Mouse (Mus musculus) embryonic facial prominence, embryonic 11.5 days (tissue): ENCODE measurements at regions not wholly inside any gene's neighbourhood (a gene's known extent, or its start where the extent isn't known, plus 50 kb on each side); places are given as distances from the start of the nearest gene placed in this dataset.
A peak's percentile ranks its signal among the peaks of the same experiment; 100 is the strongest.

Source experiments
- ATAC-seq: fragments of 200-750 bp; cut with Nextera tagmentation; replicated peaks from 2 replicates; pipeline ENCODE4 v1.8.0; 2017; ENCODE audit warnings: low read depth; ENCODE audit not compliant: insufficient number of reproducible peaks, low FRiP score, low TSS enrichment
- DNase-seq: peaks from one replicate; pipeline ENCODE4 v3.0.0-alpha.2; 2015; ENCODE audit warnings: low spot score
- H3K27ac ChIP-seq: fragments of 300-500 bp; sonication (generic); replicated peaks from 2 replicates; pipeline ENCODE4 v1.5.1; 2014; ENCODE audit warnings: mild to moderate bottlenecking, low read depth, low read length, control low read depth
- H3K27me3 ChIP-seq: fragments of 300-500 bp; sonication (generic); 2 replicates; pipeline ENCODE4 v1.6.1; 2014; ENCODE audit warnings: mild to moderate bottlenecking, low read length, moderate library complexity, mixed read lengths; ENCODE audit not compliant: control insufficient read depth, insufficient read depth
- H3K36me3 ChIP-seq: fragments of 300-500 bp; sonication (generic); replicated peaks from 2 replicates; pipeline ENCODE4 v1.6.1; 2014; ENCODE audit warnings: low read depth, mild to moderate bottlenecking, low read length, moderate library complexity, mixed read lengths; ENCODE audit not compliant: control insufficient read depth, insufficient read depth
- H3K4me1 ChIP-seq: fragments of 300-500 bp; sonication (generic); 2 replicates; pipeline ENCODE4 v1.6.1; 2014; ENCODE audit warnings: low read length, mixed read lengths; ENCODE audit not compliant: control insufficient read depth, insufficient read depth
- H3K4me2 ChIP-seq: fragments of 300-500 bp; sonication (generic); 2 replicates; pipeline ENCODE4 v1.6.1; 2014; ENCODE audit warnings: low read depth, mild to moderate bottlenecking, control low read depth, low read length, moderate library complexity
- H3K4me3 ChIP-seq: fragments of 300-500 bp; sonication (generic); 2 replicates; pipeline ENCODE4 v1.5.1; 2014; ENCODE audit warnings: low read depth, low read length, control low read depth
- H3K9ac ChIP-seq: fragments of 300-500 bp; sonication (generic); replicated peaks from 2 replicates; pipeline ENCODE4 v1.6.1; 2014; ENCODE audit warnings: mild to moderate bottlenecking, control low read depth, low read length
- H3K9me3 ChIP-seq: fragments of 300-500 bp; sonication (generic); replicated peaks from 2 replicates; pipeline ENCODE4 v1.6.1; 2016; ENCODE audit warnings: mild to moderate bottlenecking, low read length, inconsistent platforms, mixed read lengths; ENCODE audit not compliant: control insufficient read depth
- WGBS: fragments of 180-500 bp; shearing (Covaris S2); extraction: QIAGEN DNeasy Blood & Tissue Kit; methylation state at CpG from one replicate; pipeline ENCODE4 v1.1.7; 2014; 5-methylcytosine and 5-hydroxymethylcytosine counted together

DNA sequence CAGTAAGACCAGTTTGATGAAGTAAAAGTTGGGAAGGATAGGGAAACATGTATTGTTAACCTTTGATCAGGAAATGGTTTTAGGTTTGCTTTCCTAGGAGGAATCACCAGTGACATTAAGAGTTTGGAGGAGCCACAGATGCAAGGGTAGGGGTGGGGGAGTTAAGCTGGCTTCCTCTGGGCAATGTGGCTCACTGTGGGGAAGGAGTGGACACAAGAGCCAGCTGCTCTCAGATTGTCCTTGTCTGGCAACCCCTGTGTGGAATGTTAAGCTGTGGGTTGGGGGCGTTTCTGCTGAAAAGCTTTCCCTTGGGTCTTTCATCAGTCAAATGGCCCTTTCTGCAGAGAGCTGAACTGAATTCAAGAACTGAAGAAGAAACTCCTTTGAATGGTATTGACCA lies 251.1 kb upstream of the Sox11 start:
- no peak for ATAC-seq
- H3K4me1 ChIP-seq: no peaks in the 10 kb centered on the region
- WGBS: 81% methylated on average over 1 of the region's 1 CpGs
- no peak for DNase-seq
- H3K4me2 ChIP-seq: no peak overlapping the region
- no peak overlapping the region for H3K9ac ChIP-seq
- H3K36me3 ChIP-seq: no peaks in the 10 kb centered on the region
- H3K27ac ChIP-seq: no peak overlapping the region
- no peaks in the 10 kb centered on the region for H3K9me3 ChIP-seq
- no peaks in the 10 kb centered on the region for H3K27me3 ChIP-seq
- H3K4me3 ChIP-seq: no peak overlapping the region

GRCm38 (mm10) chr12:27576109-27576700 lies 233.8 kb upstream of the Sox11 start:
- H3K4me2 ChIP-seq: no peak overlapping the region
- 53% methylated on average over 3 of the region's 3 CpGs for WGBS
- no peaks in the 10 kb centered on the region for H3K27me3 ChIP-seq
- H3K27ac ChIP-seq: no peak overlapping the region
- no peak for DNase-seq
- no peak overlapping the region for H3K9ac ChIP-seq
- no peaks in the 10 kb centered on the region for H3K36me3 ChIP-seq
- H3K4me1 ChIP-seq: peaks cover 3% of the 10 kb centered on the region; the same call in 1 of the 2 replicates
- no peaks in the 10 kb centered on the region for H3K9me3 ChIP-seq
- no peak overlapping the region for H3K4me3 ChIP-seq
- 0 out of 2 replicates have a peak, but pooled peaks have one; percentile 29 for ATAC-seq

DNA sequence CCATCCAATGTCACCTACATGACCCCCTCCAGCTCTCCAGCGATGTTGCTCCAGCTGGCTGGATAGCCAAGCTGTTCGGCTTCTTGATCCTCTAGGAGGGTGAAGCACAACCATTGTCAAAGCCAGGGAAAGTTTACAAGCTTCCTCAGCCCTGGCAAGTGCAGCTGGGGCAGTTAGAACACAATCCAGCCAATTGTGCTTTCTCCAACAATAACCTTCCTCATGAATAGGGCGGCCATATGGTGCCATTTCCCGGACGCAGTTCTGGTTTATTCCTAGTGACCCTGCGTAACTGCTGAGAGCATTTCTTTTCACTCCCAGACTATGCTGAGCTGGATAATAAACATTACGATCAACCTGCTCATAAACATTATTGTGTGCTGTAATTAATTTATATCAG lies 233.3 kb upstream of the Sox11 start:
- 0 out of 2 replicates have a peak, but pooled peaks have one; percentile 65 for ATAC-seq
- Histone ChIP-seq H3K27ac (no peak overlapping the region), H3K4me2 (no peak overlapping the region)

GRCm38 (mm10) chr12:27567250-27567649 lies 224.9 kb upstream of the Sox11 start:
- ATAC-seq: no peak
- Histone ChIP-seq H3K4me2 (no peak overlapping the region), H3K4me1 (peaks cover 8% of the 10 kb centered on the region), H3K9me3 (no peaks in the 10 kb centered on the region), H3K27ac (no peak overlapping the region), H3K27me3 (no peaks in the 10 kb centered on the region), H3K9ac (no peak overlapping the region), H3K36me3 (no peaks in the 10 kb centered on the region), H3K4me3 (no peak overlapping the region)
- 59% methylated on average over 3 of the region's 3 CpGs for WGBS
- DNase-seq: no peak

More for the DNA sequence above, 233.3 kb upstream of the Sox11 start:
- no peak overlapping the region for H3K4me3 ChIP-seq
- H3K27me3 ChIP-seq: no peaks in the 10 kb centered on the region
- 41% methylated on average over 7 of the region's 7 CpGs for WGBS
- H3K36me3 ChIP-seq: no peaks in the 10 kb centered on the region
- no peaks in the 10 kb centered on the region for H3K9me3 ChIP-seq
- peaks cover 3% of the 10 kb centered on the region; the same call in 1 of the 2 replicates for H3K4me1 ChIP-seq
- peak; percentile 44 for DNase-seq
- no peak overlapping the region for H3K9ac ChIP-seq

DNA sequence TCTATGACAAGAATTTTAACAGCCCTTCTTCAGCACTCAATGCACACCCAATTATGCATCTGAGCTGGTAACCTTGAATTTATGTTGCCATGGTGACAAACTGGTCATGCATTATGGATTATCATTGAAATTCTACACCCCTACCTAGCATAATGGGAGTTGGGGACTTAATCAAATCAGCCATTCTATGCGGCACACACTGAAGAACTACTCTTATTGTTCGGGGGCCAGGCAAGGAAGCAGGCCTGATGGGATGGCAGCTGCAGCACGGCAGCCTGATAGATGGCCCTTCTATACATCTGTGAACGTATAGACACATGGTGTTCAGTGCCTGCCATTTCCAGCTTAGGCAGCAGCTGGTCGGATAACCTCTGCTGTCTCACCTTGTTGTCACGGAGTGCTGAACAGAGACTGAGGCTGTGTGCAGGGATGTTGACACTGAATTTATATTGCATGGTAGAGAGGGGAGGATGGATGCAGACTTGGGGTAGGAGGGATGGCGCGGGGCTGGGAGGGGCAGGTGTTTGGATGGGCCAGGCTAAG lies 223.7 kb upstream of the Sox11 start:
- ATAC-seq (peak; percentile 86), DNase-seq (peak; percentile 71)
- peaks cover 8% of the 10 kb centered on the region for H3K4me1 ChIP-seq
- peak overlapping the region; percentile 80 for H3K27ac ChIP-seq
- no peaks in the 10 kb centered on the region for H3K36me3 ChIP-seq
- H3K9ac ChIP-seq: peak overlapping the region; percentile 26; the same call in 1 of the 2 replicates
- H3K27me3 ChIP-seq: no peaks in the 10 kb centered on the region
- 31% methylated on average over 8 of the region's 8 CpGs for WGBS
- H3K4me2 ChIP-seq: peak overlapping the region; percentile 6
- no peaks in the 10 kb centered on the region for H3K9me3 ChIP-seq
- H3K4me3 ChIP-seq: no peak overlapping the region

GRCm38 (mm10) chr12:27564641-27565306 lies 222.4 kb upstream of the Sox11 start:
- peaks cover 8% of the 10 kb centered on the region for H3K4me1 ChIP-seq
- H3K4me2 ChIP-seq: no peak overlapping the region
- peak overlapping the region; percentile 66 for H3K27ac ChIP-seq
- H3K4me3 ChIP-seq: no peak overlapping the region
- 38% methylated on average over 5 of the region's 5 CpGs for WGBS
- H3K9me3 ChIP-seq: no peaks in the 10 kb centered on the region
- DNase-seq (peak; percentile 41), ATAC-seq (no peak)
- no peaks in the 10 kb centered on the region for H3K36me3 ChIP-seq
- no peaks in the 10 kb centered on the region for H3K27me3 ChIP-seq
- H3K9ac ChIP-seq: no peak overlapping the region

- Histone ChIP-seq H3K4me3 (no peak overlapping the region), H3K27me3 (no peaks in the 10 kb centered on the region), H3K9ac (no peak overlapping the region), H3K4me2 (no peak overlapping the region), H3K27ac (0 out of 2 replicates have a peak overlapping the region, but pooled peaks have one; percentile 20), H3K4me1 (peaks cover 8% of the 10 kb centered on the region), H3K9me3 (no peaks in the 10 kb centered on the region), H3K36me3 (no peaks in the 10 kb centered on the region)
- DNase-seq (peak; percentile 90), ATAC-seq (peak; percentile 59)
- 14% methylated on average over 3 of the region's 3 CpGs for WGBS
These were observed 221.5 kb upstream of the Sox11 start for GRCm38 (mm10) chr12:27563900-27564299.

DNA sequence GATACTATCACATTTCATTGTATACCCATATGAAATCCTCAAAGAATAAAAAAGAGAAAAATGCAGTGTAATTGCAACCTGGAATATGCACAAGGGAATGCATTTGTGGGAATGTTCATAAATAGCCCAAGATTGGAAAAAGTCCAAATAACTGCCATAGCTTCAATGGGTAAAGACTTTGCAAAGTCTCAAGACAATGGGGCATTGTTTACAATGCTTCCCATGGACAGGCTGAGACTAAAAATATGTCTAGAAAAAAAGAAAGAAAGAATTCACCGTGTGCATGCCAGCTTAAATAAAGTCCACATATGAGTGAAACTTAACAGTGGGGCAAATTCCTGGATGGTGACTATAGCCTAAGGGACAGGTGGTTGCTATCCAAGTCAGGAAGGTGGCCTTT lies 210.4 kb upstream of the Sox11 start:
- H3K4me2 ChIP-seq: no peak overlapping the region
- DNase-seq: no peak
- no peak for ATAC-seq
- 39% methylated on average over 1 of the region's 1 CpGs for WGBS
- no peaks in the 10 kb centered on the region for H3K27me3 ChIP-seq
- no peak overlapping the region for H3K9ac ChIP-seq
- H3K27ac ChIP-seq: no peak overlapping the region
- H3K9me3 ChIP-seq: no peaks in the 10 kb centered on the region
- H3K4me3 ChIP-seq: no peak overlapping the region
- no peaks in the 10 kb centered on the region for H3K4me1 ChIP-seq
- no peaks in the 10 kb centered on the region for H3K36me3 ChIP-seq
